Mouse (Mus musculus) retina, adult 2 months (tissue): ENCODE results near the gene Cdkn2b.

Experiments
- DNase-seq: peaks from one replicate; pipeline ENCODE4 v3.0.0-alpha.2; 2012; ENCODE audit warnings: low read depth, low spot score

Cdkn2b gene

GRCm38 (mm10) chr4:89293516-89293915 lies 17.3 kb downstream of the Cdkn2b start:
- DNase-seq: no peak

- DNase-seq: no peak
These were observed 21.8 kb downstream of the Cdkn2b start for GRCm38 (mm10) chr4:89289028-89289427.

DNA sequence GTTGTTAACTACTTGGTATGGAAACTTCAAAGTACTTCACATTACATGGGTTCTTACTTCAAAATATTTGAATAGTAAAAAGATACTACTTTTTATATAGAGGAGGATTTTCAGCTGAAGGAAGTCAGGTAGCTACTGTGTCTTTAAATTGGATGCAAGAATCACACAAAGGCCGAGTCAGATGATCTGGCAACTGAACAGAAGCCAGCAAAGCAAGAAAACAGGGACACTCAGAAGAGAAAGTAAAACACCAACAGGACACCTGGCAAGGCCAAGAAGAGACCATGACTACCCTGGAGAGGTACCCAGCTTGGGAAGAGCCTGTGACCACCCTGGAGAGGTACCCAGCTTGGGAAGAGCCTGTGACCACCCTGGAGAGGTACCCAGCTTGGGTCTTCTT lies 24.3 kb downstream of the Cdkn2b start:
- DNase-seq: no peak

- DNase-seq: no peak
These were observed 25.2 kb downstream of the Cdkn2b start for GRCm38 (mm10) chr4:89285688-89286087.

- no peak for DNase-seq
These were observed 28.2 kb downstream of the Cdkn2b start for GRCm38 (mm10) chr4:89282661-89283060.

- DNase-seq: no peak
These were observed 28.7 kb downstream of the Cdkn2b start for GRCm38 (mm10) chr4:89282036-89282566.

- DNase-seq: no peak
These were observed 29.6 kb downstream of the Cdkn2b start for GRCm38 (mm10) chr4:89281236-89281635.

DNA sequence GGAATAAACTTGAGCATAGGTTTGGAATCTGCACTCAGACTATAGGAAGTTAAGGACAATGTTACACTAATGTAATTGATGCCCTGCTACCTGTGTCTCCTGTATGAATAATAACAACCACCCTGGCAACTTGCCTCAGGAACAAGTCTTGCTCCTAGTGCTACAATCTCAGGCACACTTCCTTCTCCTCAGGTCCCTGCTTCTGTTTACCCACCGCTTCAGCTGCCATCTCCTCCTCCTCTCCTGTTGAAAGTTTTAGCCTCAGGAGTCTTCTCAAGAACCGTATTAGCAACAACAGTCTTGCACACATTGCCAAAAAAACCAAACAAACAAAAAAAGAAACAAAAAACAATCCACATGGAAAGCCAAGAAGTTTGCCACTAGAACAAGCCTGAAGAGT lies 31.2 kb downstream of the Cdkn2b start:
- no peak for DNase-seq

DNA sequence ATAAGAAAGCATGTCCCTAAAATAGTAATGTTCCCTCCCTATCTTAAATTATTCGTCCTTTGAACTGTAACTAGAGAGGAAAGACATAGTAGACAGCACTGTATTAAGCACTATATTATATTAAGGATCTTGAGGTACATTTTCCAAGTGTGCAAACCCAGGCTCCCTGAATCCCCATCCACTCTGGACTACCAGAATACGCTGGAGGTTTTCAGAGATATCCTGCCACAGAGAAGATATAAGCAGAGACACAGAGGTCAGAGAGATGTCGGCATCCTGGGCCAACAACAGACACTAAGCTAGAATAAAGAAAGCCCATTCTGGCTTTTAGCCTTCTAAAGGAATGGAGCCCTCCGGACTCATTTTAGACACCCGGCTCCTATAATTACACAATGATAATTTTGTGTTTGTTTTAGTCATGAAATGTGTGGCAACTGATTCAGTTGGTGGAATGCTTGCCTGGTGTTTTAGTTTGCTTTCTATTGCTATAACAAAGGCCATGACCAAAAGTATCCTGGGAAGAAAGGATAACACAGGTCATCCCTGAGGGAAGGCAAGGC lies 33.4 kb downstream of the Cdkn2b start:
- DNase-seq: no peak

GRCm38 (mm10) chr4:89276669-89277219 lies 34.1 kb downstream of the Cdkn2b start:
- DNase-seq: no peak

DNA sequence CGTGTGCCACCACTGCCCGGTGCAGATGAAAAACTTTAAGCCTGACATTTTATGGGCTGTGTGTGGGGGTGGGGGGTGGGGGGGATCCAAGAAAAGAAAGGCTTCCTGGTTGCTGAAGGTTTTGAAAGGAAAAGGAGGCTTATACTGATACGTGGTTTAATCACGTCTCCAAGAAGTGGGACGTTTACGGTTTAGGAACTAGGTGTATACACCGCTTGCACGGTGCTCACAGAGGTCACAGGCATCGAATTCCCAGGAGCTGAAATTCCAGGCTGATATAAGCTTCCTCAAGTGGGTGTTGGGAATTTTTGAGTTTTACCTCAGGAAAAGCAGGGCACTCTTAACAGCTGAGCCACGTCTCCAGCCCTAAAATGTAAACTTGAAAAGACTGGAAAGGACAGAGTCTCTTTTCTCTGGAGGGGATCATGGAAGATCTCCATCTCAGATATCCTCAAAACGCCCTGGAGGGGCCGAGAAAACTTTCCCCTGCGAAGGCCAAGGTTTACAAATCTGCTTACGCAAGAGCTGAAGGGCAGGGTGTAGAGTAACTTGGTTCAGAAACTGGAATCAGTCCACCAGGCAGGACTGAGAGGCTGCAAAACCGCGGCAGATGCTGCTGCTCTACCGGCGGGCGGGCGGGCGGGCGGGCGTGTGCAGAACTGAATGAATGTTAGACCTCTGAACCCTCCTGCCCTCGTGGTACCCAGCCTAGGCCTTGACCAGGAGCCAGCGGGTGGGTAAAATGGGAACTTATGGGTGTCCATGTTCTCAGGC lies 34.8 kb downstream of the Cdkn2b start:
- no peak for DNase-seq

- DNase-seq: no peak
These were observed 35.9 kb downstream of the Cdkn2b start for GRCm38 (mm10) chr4:89274829-89275548.

DNA sequence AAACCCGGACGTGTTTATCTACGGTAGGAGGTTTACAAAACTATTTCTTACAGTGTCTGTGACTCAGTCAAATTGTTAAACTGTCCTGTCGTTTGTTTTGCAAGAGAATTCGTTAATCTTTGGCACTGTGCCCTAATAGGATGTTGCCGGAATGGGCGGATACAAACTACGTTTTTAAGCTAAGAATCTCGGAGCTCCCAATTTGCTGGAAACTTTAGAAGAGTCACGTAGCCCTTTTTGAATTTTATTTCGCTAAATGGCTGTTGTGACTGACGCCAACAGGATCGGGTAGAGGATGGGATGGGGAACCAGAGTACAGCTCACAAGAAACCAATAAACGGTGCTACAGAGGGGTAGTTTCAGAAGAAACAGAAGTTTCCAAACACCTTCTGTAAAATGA lies 36.8 kb downstream of the Cdkn2b start:
- no peak for DNase-seq

GRCm38 (mm10) chr4:89273585-89273984 lies 37.3 kb downstream of the Cdkn2b start:
- no peak for DNase-seq

- DNase-seq: no peak
These were observed 37.8 kb downstream of the Cdkn2b start for GRCm38 (mm10) chr4:89272961-89273540.

DNA sequence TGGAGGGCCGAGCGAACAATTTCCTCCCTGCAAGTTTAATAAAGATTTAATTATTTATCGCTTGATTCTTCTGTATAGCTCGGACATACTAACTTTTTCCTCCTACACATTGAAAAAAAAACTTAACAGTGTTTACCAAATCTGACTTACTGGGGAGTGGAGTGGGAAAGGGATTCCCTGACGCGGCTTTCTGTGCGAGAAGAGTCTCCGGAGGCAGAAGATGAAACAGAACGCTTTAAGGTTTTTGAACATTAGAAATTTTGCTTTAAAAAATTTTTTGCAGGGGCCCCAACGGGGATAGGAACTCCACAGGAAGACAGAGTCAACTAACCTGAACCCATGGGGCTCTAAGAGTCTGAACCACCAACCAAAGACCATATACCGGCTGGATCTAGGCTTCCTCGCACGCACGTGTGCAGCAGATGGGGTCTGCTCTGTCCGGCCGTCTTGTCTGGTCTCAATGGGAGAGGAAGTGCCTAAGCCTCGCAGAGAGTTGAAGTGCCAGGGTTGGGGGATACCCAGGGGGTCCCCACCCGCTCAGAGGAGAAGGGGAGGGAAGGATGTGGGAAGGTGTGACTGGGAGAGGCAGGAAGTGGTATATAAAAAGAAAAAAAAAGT lies 38.6 kb downstream of the Cdkn2b start:
- DNase-seq: no peak

DNA sequence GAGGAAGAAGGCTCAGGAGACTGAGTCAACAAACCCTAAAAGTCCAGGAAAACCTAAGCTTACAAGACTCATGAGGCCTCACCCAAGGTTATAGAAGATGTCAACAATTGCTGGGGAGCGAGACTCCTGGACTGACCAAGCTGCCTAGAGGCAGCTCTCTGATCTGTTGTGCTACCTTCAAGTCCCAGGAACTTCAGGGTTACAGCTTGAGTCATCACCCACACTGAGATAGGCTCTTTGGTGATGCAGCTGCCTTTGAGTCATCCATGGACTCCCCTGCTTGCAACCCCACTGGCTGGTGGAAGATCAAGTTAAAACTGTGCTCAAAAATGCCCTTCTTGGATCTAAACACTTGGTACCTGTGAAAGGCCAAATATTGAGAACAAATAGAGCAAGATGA lies 53.1 kb downstream of the Cdkn2b start:
- DNase-seq: no peak
